In genomic region chr17:45549617-45550181, GRCm38 (mm10) we compare ENCODE assay signal across 8 mouse cellular contexts. TPM values are rescaled to one million over a fixed set of nuclear protein-coding genes. Genes with fewer than 3 reads are reported as not detected.
A peak's percentile ranks its signal among the peaks of the same experiment; 100 is the strongest.
DNase-seq lines count a peak whose midpoint lies in the region; ATAC-seq and TF ChIP-seq lines count a peak whose summit lies in the region.

TSS of gene Tmem151b (minus strand) at chr17:45549677.

- ATAC-seq in midbrain, embryonic 16.5 days: peak; percentile 57

- peaks cover 5% of the 10 kb centered on the region for H3K27me3 ChIP-seq in kidney, adult 2 months (replicated peaks; ENCODE audit: control insufficient read depth, insufficient read depth, low read length)
- peaks cover 8% of the 10 kb centered on the region for H3K27me3 ChIP-seq in midbrain, embryonic 16.5 days (ENCODE audit: control insufficient read depth, insufficient read depth, low read depth, low read length)

- no peaks in the 10 kb centered on the region for H3K9me3 ChIP-seq in midbrain, embryonic 16.5 days (replicated peaks; ENCODE audit: control insufficient read depth, low read length, poor library complexity, severe bottlenecking)

- H3K9ac ChIP-seq in midbrain, embryonic 16.5 days (ENCODE audit: low read depth, low read length): peak within 1 kb of the TSS; percentile 100

- H3K27ac ChIP-seq in kidney, adult 2 months (ENCODE audit: insufficient read depth, low read depth, low read length): no peak within 1 kb of the TSS
- H3K27ac ChIP-seq in embryonic fibroblast, embryonic 13.5 days (ENCODE audit: insufficient read depth, low read length): no peak within 1 kb of the TSS
- peak within 1 kb of the TSS; percentile 95 for H3K27ac ChIP-seq in midbrain, embryonic 16.5 days (ENCODE audit: low read length)

- DNase-seq in kidney, adult 2 months: no peak
- no peak for DNase-seq in kidney, adult 11 months
- peak; percentile 49 for DNase-seq in R1 (ENCODE audit: low read depth, low spot score)
- DNase-seq in layer of hippocampus, postnatal 10 days (ENCODE audit: low spot score in 2 of 2): peak; percentile 65 to 80
- no peak for DNase-seq in adrenal gland, adult 2 months
- DNase-seq in urinary bladder, postnatal 4 days (ENCODE audit: low spot score in 2 of 2): no peak

- peak within 1 kb of the TSS; percentile 64 for H3K4me2 ChIP-seq in midbrain, embryonic 16.5 days (ENCODE audit: low read length)

- H3K4me3 ChIP-seq in kidney, adult 2 months (ENCODE audit: insufficient read depth, low read depth, low read length): peak within 1 kb of the TSS; percentile 26; the same call in 1 of the 2 replicates
- peak within 1 kb of the TSS; percentile 34 for H3K4me3 ChIP-seq in embryonic fibroblast, embryonic 13.5 days (ENCODE audit: insufficient read depth, low read length)
- H3K4me3 ChIP-seq in midbrain, embryonic 16.5 days (ENCODE audit: low read depth, low read length): peak within 1 kb of the TSS; percentile 90

- no peak for TF ChIP-seq CTCF in kidney, adult 2 months (conservative IDR thresholded peaks at IDR 0.05; ENCODE audit: insufficient read depth, insufficient read length, low read depth, low read length)
- TF ChIP-seq CTCF in embryonic fibroblast, embryonic 13.5 days (IDR thresholded peaks at IDR 0.05; ENCODE audit: borderline replicate concordance, insufficient read depth, low read length): no peak

- no peaks in the 10 kb centered on the region for H3K4me1 ChIP-seq in kidney, adult 2 months (ENCODE audit: control insufficient read depth, insufficient read depth, low read length)
- H3K4me1 ChIP-seq in embryonic fibroblast, embryonic 13.5 days (ENCODE audit: control insufficient read depth, insufficient read depth, low read length): no peaks in the 10 kb centered on the region
- peaks cover 33% of the 10 kb centered on the region for H3K4me1 ChIP-seq in midbrain, embryonic 16.5 days (ENCODE audit: control insufficient read depth, insufficient read depth, low read length)

- TF ChIP-seq POLR2A in kidney, adult 2 months (IDR thresholded peaks at IDR 0.05; ENCODE audit: low read depth, low read length): no peak
- no peak for TF ChIP-seq POLR2A in embryonic fibroblast, embryonic 13.5 days (IDR thresholded peaks at IDR 0.05; ENCODE audit: low read depth, low read length)

- H3K36me3 ChIP-seq in kidney, adult 2 months (ENCODE audit: control insufficient read depth, insufficient read depth, low read length): no peaks in the 10 kb centered on the region
- peaks cover 14% of the 10 kb centered on the region for H3K36me3 ChIP-seq in midbrain, embryonic 16.5 days (ENCODE audit: control insufficient read depth, insufficient read depth, low read length)

- WGBS in kidney, adult 2 months: 3% methylated on average over 13 of the region's 29 CpGs
- WGBS in midbrain, embryonic 16.5 days: under 1% methylated on average over 14 of the region's 29 CpGs

RNA-seq across cellular contexts. Expression of gene Tmem151b, which starts in this region (rescaled TPM):
- polyA plus RNA-seq in kidney, adult 2 months (2012; rRNA removed): 1.9 and 2.1 TPM in 2 replicates
- polyA plus RNA-seq in embryonic fibroblast, embryonic 13.5 days (2011; ENCODE audit: insufficient read length, low read depth, missing spikeins): 0.47 and 0.81 TPM in 2 replicates
- total RNA-seq in layer of hippocampus, postnatal 10 days (2021): 10 to 100 TPM; 93.2 to 93.7 TPM
- polyA plus RNA-seq in midbrain, embryonic 16.5 days (2015; fragmentation: Nextera tagmentation; extraction: Ambion mirVana): 31.0 and 32.5 TPM in 2 replicates
- under 1 TPM; 0.06 to 0.17 TPM for total RNA-seq in adrenal gland, adult 2 months (2021)
- polyA plus RNA-seq in adrenal gland, adult 2 months (2012; rRNA removed): 0.09 and 0.74 TPM in 2 replicates

Comparison
In these comparisons a context has a peak if more than half of its experiments do, and no peak if none do; other contexts are left out.
1. RNA of gene Tmem151b (total RNA-seq): 93.2 to 93.7 TPM in layer of hippocampus, postnatal 10 days; 0.06 to 0.17 TPM in adrenal gland, adult 2 months; every median in the first group is over 10 times any median in the second.
2. RNA of gene Tmem151b (polyA plus RNA-seq): 31.0 to 32.5 TPM in midbrain, embryonic 16.5 days; 1.9 to 2.1 TPM in kidney, adult 2 months, 0.47 to 0.81 TPM in embryonic fibroblast, embryonic 13.5 days and 0.09 to 0.74 TPM in adrenal gland, adult 2 months; every median in the first group is over 10 times any median in the second.
3. DNase-seq: peak in R1 (single experiment) and layer of hippocampus, postnatal 10 days (2 of 2); none in kidney, adult 2 months (single experiment), kidney, adult 11 months (single experiment), adrenal gland, adult 2 months (single experiment) and urinary bladder, postnatal 4 days (0 of 2).
4. H3K4me3 ChIP-seq: peak in every context shown above with its lines; median percentile 90 in midbrain, embryonic 16.5 days; 34 in embryonic fibroblast, embryonic 13.5 days; 26 in kidney, adult 2 months.